Mouse (Mus musculus) heart, adult 2 months (tissue): Measurements from ENCODE around the gene Stambpl1.

Experiments
- CTCF ChIP-seq: fragments of 200-600 bp; IDR thresholded peaks from 2 replicates; pipeline ENCODE4 v1.8.1; 2022; ENCODE audit warnings: antibody characterized with exemption, mild to moderate bottlenecking, moderate library complexity
- EP300 ChIP-seq: fragments of 200-500 bp; IDR thresholded peaks from 2 replicates; pipeline ENCODE4 v1.6.1; 2011; ENCODE audit warnings: low read depth, low read length, control low read depth; ENCODE audit not compliant: insufficient read depth
- POLR2A ChIP-seq: fragments of 200-500 bp; IDR thresholded peaks from 2 replicates; pipeline ENCODE4 v1.6.1; 2011; ENCODE audit warnings: mild to moderate bottlenecking, low read depth, low read length, control low read depth; ENCODE audit not compliant: insufficient read depth

GRCm38 (mm10) chr19:34251900-34252299 lies 59.9 kb downstream of the Stambpl1 start:
- TF ChIP-seq CTCF = no peak
- TF ChIP-seq EP300 = no peak
- TF ChIP-seq POLR2A = no peak
